Mouse (Mus musculus) megakaryocyte, adult 5-6 weeks (primary cell): Measurements from ENCODE around the gene Ppm1g. TPM values are rescaled to one million over a fixed set of nuclear protein-coding genes. Genes with fewer than 3 reads are reported as not detected.

ENCODE experiments used
- ATAC-seq: 2 replicates; pipeline ENCODE4 v1.8.0; 2016; ENCODE audit warnings: mild to moderate bottlenecking, inconsistent platforms; ENCODE audit not compliant: poor library complexity, severe bottlenecking
- total RNA-seq, 2 experiments: library from RNA; stranded (forward) in 1 of 2; stranded (reverse) in 1 of 2; fragments of 153-499, 151-499 nt in 1 of 2; fragments of 221-1000, 200-1000 nt in 1 of 2; gene quantifications; 2 replicates each; pipeline versions ENCODE4 v1.2.3 to v1.2.4; 2015 to 2017

Ppm1g gene
- 54.8 and 69.0 TPM in 2 replicates for total RNA-seq (2015)
- 107 and 121 TPM in 2 replicates for total RNA-seq (2017)

- peak; percentile 98 for ATAC-seq
These were observed at the start of gene Ppm1g for GRCm38 (mm10) chr5:31220448-31221303. Gene Ppm1g (minus strand): TSS chr5:31220687.

GRCm38 (mm10) chr5:31267686-31268085 is 47.2 kb upstream of the Ppm1g start:
- no peak for ATAC-seq

- no peak for ATAC-seq
These were observed 45.6 kb upstream of the Ppm1g start for GRCm38 (mm10) chr5:31266101-31266500.

GRCm38 (mm10) chr5:31257616-31258015 is 37.1 kb upstream of the Ppm1g start:
- no peak for ATAC-seq

GRCm38 (mm10) chr5:31255971-31256370 is 35.5 kb upstream of the Ppm1g start:
- ATAC-seq = no peak

GRCm38 (mm10) chr5:31255381-31255780 is 34.9 kb upstream of the Ppm1g start:
- ATAC-seq = no peak

GRCm38 (mm10) chr5:31254901-31255300 is 34.4 kb upstream of the Ppm1g start:
- no peak for ATAC-seq

- peak; percentile 39; the same call in 1 of the 2 replicates for ATAC-seq
These were observed 34.0 kb upstream of the Ppm1g start for GRCm38 (mm10) chr5:31254452-31254851.

GRCm38 (mm10) chr5:31253806-31254205 is 33.3 kb upstream of the Ppm1g start:
- ATAC-seq = peak; percentile 14; the same call in 1 of the 2 replicates

GRCm38 (mm10) chr5:31252795-31253545 is 32.5 kb upstream of the Ppm1g start:
- ATAC-seq = no peak

- no peak for ATAC-seq
These were observed 31.7 kb upstream of the Ppm1g start for GRCm38 (mm10) chr5:31252151-31252550.

GRCm38 (mm10) chr5:31251541-31252101 is 31.1 kb upstream of the Ppm1g start, which contains the start of gene Krtcap3:
Gene Krtcap3 (plus strand): TSS chr5:31251691.
- peak; percentile 34; the same call in 1 of the 2 replicates for ATAC-seq

GRCm38 (mm10) chr5:31250716-31251115 is 30.2 kb upstream of the Ppm1g start:
- no peak for ATAC-seq

GRCm38 (mm10) chr5:31242191-31242590 is 21.7 kb upstream of the Ppm1g start:
- no peak for ATAC-seq

- no peak for ATAC-seq
These were observed 21.1 kb upstream of the Ppm1g start for GRCm38 (mm10) chr5:31241522-31242034.

GRCm38 (mm10) chr5:31240637-31241521 is 20.4 kb upstream of the Ppm1g start, which contains the start of the genes Nrbp1 and Gm9970:
Gene Nrbp1 (plus strand): TSS chr5:31240864.
Gene Gm9970 (minus strand): TSS chr5:31241232.
- peak; percentile 95 for ATAC-seq

GRCm38 (mm10) chr5:31226641-31227040 is 6.2 kb upstream of the Ppm1g start:
- ATAC-seq = no peak

GRCm38 (mm10) chr5:31222696-31223095 is 2.2 kb upstream of the Ppm1g start:
- ATAC-seq = no peak

- ATAC-seq = no peak
These were observed 938 bp upstream of the Ppm1g start for GRCm38 (mm10) chr5:31221304-31221945.
